Mouse (Mus musculus) embryonic facial prominence, embryonic 13.5 days (tissue): ENCODE results near the gene Gm3435. TPM values are rescaled to one million over a fixed set of nuclear protein-coding genes. Genes with fewer than 3 reads are reported as not detected.
"Not testable (repeated sequence)": the region's sequence is repeated elsewhere in the genome, so short reads cannot be mapped to it uniquely, and the experiment has no call there.

Experiments
- ATAC-seq: fragments of 200-750 bp; cut with Nextera tagmentation; 2 replicates; pipeline ENCODE4 v1.8.0; 2017; ENCODE audit warnings: low read depth; ENCODE audit not compliant: insufficient number of reproducible peaks, insufficient read depth, low FRiP score, low TSS enrichment
- H3K27ac ChIP-seq: fragments of 300-500 bp; sonication (generic); 2 replicates; pipeline ENCODE4 v1.5.1; 2015; ENCODE audit warnings: moderate library complexity, mild to moderate bottlenecking, inconsistent platforms
- H3K27me3 ChIP-seq: fragments of 300-500 bp; sonication (generic); 2 replicates; pipeline ENCODE4 v1.6.1; 2015; ENCODE audit warnings: mild to moderate bottlenecking, inconsistent platforms
- H3K36me3 ChIP-seq: fragments of 300-500 bp; sonication (generic); 2 replicates; pipeline ENCODE4 v1.6.1; 2015; ENCODE audit warnings: mild to moderate bottlenecking, inconsistent platforms
- H3K4me1 ChIP-seq: fragments of 300-500 bp; sonication (generic); 2 replicates; pipeline ENCODE4 v1.6.1; 2015; ENCODE audit warnings: inconsistent platforms
- H3K4me2 ChIP-seq: fragments of 300-500 bp; sonication (generic); 2 replicates; pipeline ENCODE4 v1.6.1; 2015; ENCODE audit warnings: moderate library complexity, mild to moderate bottlenecking, inconsistent platforms
- H3K4me3 ChIP-seq: fragments of 300-500 bp; sonication (generic); 2 replicates; pipeline ENCODE4 v1.5.1; 2015; ENCODE audit warnings: mild to moderate bottlenecking, inconsistent platforms
- H3K9ac ChIP-seq: fragments of 300-500 bp; sonication (generic); 2 replicates; pipeline ENCODE4 v1.6.1; 2015; ENCODE audit warnings: mild to moderate bottlenecking, inconsistent platforms
- H3K9me3 ChIP-seq: fragments of 300-500 bp; sonication (generic); 2 replicates; pipeline ENCODE4 v1.6.1; 2016; ENCODE audit warnings: inconsistent platforms
- WGBS: fragments of 180-500 bp; shearing (Covaris S2); methylation state at CpG from one replicate; pipeline ENCODE4 v1.1.7; 2015; ENCODE audit warnings: mixed read lengths; 5-methylcytosine and 5-hydroxymethylcytosine counted together
- polyA plus RNA-seq: library from polyadenylated mRNA; unstranded; fragments of >200 nt; fragmentation: Nextera tagmentation; extraction: Ambion mirVana; gene quantifications from 2 replicates; pipeline ENCODE4 v1.2.1, GENCODE M21; 2015

The Gm3435 gene
- polyA plus RNA-seq: 7.4 and 8.8 TPM in 2 replicates

GRCm38 (mm10) chr17:15009706-15010413 lies at the start of gene Gm3435:
TSS of gene Gm3435 (plus strand) at chr17:15010176.
- H3K4me1 ChIP-seq, H3K36me3 ChIP-seq: not testable (repeated sequence)

GRCm38 (mm10) chr17:14960520-14960919 lies 49.5 kb upstream of the Gm3435 start:
- no peaks in the 10 kb centered on the region for H3K27me3 ChIP-seq
- 0 out of 2 replicates have a peak, but pooled peaks have one; percentile 9 for ATAC-seq
- H3K4me3 ChIP-seq: peak overlapping the region; percentile 68
- 1% methylated on average over 19 of the region's 23 CpGs for WGBS
- peaks cover 11% of the 10 kb centered on the region for H3K4me1 ChIP-seq
- H3K9me3 ChIP-seq: no peaks in the 10 kb centered on the region
- no peak overlapping the region for H3K27ac ChIP-seq
- peaks cover 11% of the 10 kb centered on the region for H3K36me3 ChIP-seq
- peak overlapping the region; percentile 91 for H3K4me2 ChIP-seq
- H3K9ac ChIP-seq: peak overlapping the region; percentile 83

More at GRCm38 (mm10) chr17:15009706-15010413, at the start of gene Gm3435:
- H3K4me2 ChIP-seq, H3K27me3 ChIP-seq, H3K27ac ChIP-seq, H3K9ac ChIP-seq, H3K9me3 ChIP-seq, H3K4me3 ChIP-seq: not testable (repeated sequence)
- ATAC-seq: peak; percentile 96
- WGBS: no CpG with 5 or more reads among the region's 60 CpGs

- H3K9ac ChIP-seq: peak within 1 kb of the TSS; percentile 83
- H3K27me3 ChIP-seq, H3K9me3 ChIP-seq: not testable (repeated sequence)
- peaks cover 11% of the 10 kb centered on the region for H3K36me3 ChIP-seq
- peaks cover 11% of the 10 kb centered on the region for H3K4me1 ChIP-seq
- peak within 1 kb of the TSS; percentile 66; the same call in 1 of the 2 replicates for H3K27ac ChIP-seq
- H3K4me2 ChIP-seq: peak within 1 kb of the TSS; percentile 91
- peak within 1 kb of the TSS; percentile 68 for H3K4me3 ChIP-seq
- WGBS: under 1% methylated on average over 47 of the region's 100 CpGs
- peak; percentile 71; the same call in 1 of the 2 replicates for ATAC-seq
These were observed 48.9 kb upstream of the Gm3435 start, which contains the start of gene Phf10 for GRCm38 (mm10) chr17:14960951-14961556. TSS of gene Phf10 (minus strand) at chr17:14961273.

GRCm38 (mm10) chr17:14961557-14962154 lies 48.3 kb upstream of the Gm3435 start:
- H3K4me3 ChIP-seq, H3K9ac ChIP-seq, H3K4me2 ChIP-seq, H3K27ac ChIP-seq, H3K9me3 ChIP-seq, H3K27me3 ChIP-seq: not testable (repeated sequence)
- Histone ChIP-seq H3K36me3 (peaks cover 11% of the 10 kb centered on the region), H3K4me1 (peaks cover 11% of the 10 kb centered on the region)
- peak; percentile 90 for ATAC-seq
- WGBS: no CpG with 5 or more reads among the region's 44 CpGs

- H3K4me1 ChIP-seq, H3K4me2 ChIP-seq, H3K9ac ChIP-seq, H3K27ac ChIP-seq, H3K4me3 ChIP-seq, H3K27me3 ChIP-seq, ATAC-seq, H3K9me3 ChIP-seq, H3K36me3 ChIP-seq: not testable (repeated sequence)
- WGBS: no CpG with 5 or more reads among the region's 6 CpGs
These were observed 41.5 kb upstream of the Gm3435 start for GRCm38 (mm10) chr17:14968373-14968913.

GRCm38 (mm10) chr17:14977718-14978361 lies 32.1 kb upstream of the Gm3435 start:
- peak overlapping the region; percentile 41 for H3K4me2 ChIP-seq
- H3K9ac ChIP-seq, H3K9me3 ChIP-seq, ATAC-seq, H3K27me3 ChIP-seq, H3K27ac ChIP-seq, H3K4me1 ChIP-seq, H3K36me3 ChIP-seq: not testable (repeated sequence)
- H3K4me3 ChIP-seq: 0 out of 2 replicates have a peak overlapping the region, but pooled peaks have one; percentile 20
- WGBS: 4% methylated on average over 4 of the region's 7 CpGs

- H3K27ac ChIP-seq, H3K9ac ChIP-seq, H3K27me3 ChIP-seq, H3K36me3 ChIP-seq, H3K9me3 ChIP-seq, H3K4me1 ChIP-seq: not testable (repeated sequence)
- no CpG with 5 or more reads among the region's 60 CpGs for WGBS
- ATAC-seq: peak; percentile 96
- Histone ChIP-seq H3K4me2 (peak within 1 kb of the TSS; percentile 41), H3K4me3 (0 out of 2 replicates have a peak within 1 kb of the TSS, but pooled peaks have one; percentile 20)
These were observed 31.5 kb upstream of the Gm3435 start, which contains the start of the genes 9030025P20Rik and Gm3417 for GRCm38 (mm10) chr17:14978362-14979038. TSS of gene 9030025P20Rik (plus strand) at chr17:14978468. TSS of gene Gm3417 (minus strand) at chr17:14978790.

- 77% methylated on average over 4 of the region's 5 CpGs for WGBS
- H3K27me3 ChIP-seq, H3K9ac ChIP-seq: not testable (repeated sequence)
These were observed 19.8 kb upstream of the Gm3435 start for GRCm38 (mm10) chr17:14990116-14990702.

GRCm38 (mm10) chr17:14992522-14993138 lies 17.3 kb upstream of the Gm3435 start:
- not testable (repeated sequence) for H3K27me3 ChIP-seq, H3K4me2 ChIP-seq, H3K27ac ChIP-seq, H3K9me3 ChIP-seq, H3K4me1 ChIP-seq, H3K36me3 ChIP-seq, H3K9ac ChIP-seq, H3K4me3 ChIP-seq
- ATAC-seq: peak; percentile 63
- WGBS: no CpG with 5 or more reads among the region's 98 CpGs

More at GRCm38 (mm10) chr17:14990116-14990702, 19.8 kb upstream of the Gm3435 start:
- not testable (repeated sequence) for ATAC-seq, H3K36me3 ChIP-seq, H3K9me3 ChIP-seq, H3K4me3 ChIP-seq, H3K27ac ChIP-seq, H3K4me1 ChIP-seq, H3K4me2 ChIP-seq

GRCm38 (mm10) chr17:14993139-14993832 lies 16.7 kb upstream of the Gm3435 start:
- peak; percentile 89 for ATAC-seq
- not testable (repeated sequence) for H3K9ac ChIP-seq, H3K9me3 ChIP-seq, H3K4me3 ChIP-seq, H3K4me2 ChIP-seq, H3K27me3 ChIP-seq, H3K4me1 ChIP-seq, H3K36me3 ChIP-seq, H3K27ac ChIP-seq
- no CpG with 5 or more reads among the region's 47 CpGs for WGBS
